Mouse (Mus musculus) midbrain, embryonic 12.5 days (tissue): ENCODE data around the gene Abr. TPM values are rescaled to one million over a fixed set of nuclear protein-coding genes. Genes with fewer than 3 reads are reported as not detected.
A peak's percentile ranks its signal among the peaks of the same experiment; 100 is the strongest.

Source experiments
- ATAC-seq: fragments of 200-750 bp; cut with Nextera tagmentation; 2 replicates; pipeline ENCODE4 v1.8.0; 2017; ENCODE audit warnings: low read depth, moderate TSS enrichment, moderate library complexity; ENCODE audit not compliant: low FRiP score
- H3K27ac ChIP-seq: fragments of 300-500 bp; sonication (generic); replicated peaks from 2 replicates; pipeline ENCODE4 v1.5.1; 2016; ENCODE audit warnings: mild to moderate bottlenecking
- H3K27me3 ChIP-seq: fragments of 300-500 bp; sonication (generic); 2 replicates; pipeline ENCODE4 v1.6.1; 2016; ENCODE audit warnings: mild to moderate bottlenecking
- H3K36me3 ChIP-seq: fragments of 300-500 bp; sonication (generic); 2 replicates; pipeline ENCODE4 v1.6.1; 2016
- H3K4me1 ChIP-seq: fragments of 300-500 bp; sonication (generic); 2 replicates; pipeline ENCODE4 v1.6.1; 2016
- H3K4me2 ChIP-seq: fragments of 300-500 bp; sonication (generic); replicated peaks from 2 replicates; pipeline ENCODE4 v1.6.1; 2016; ENCODE audit warnings: mild to moderate bottlenecking, moderate library complexity
- H3K4me3 ChIP-seq: fragments of 300-500 bp; sonication (generic); 2 replicates; pipeline ENCODE4 v1.5.1; 2016; ENCODE audit warnings: mild to moderate bottlenecking
- H3K9ac ChIP-seq: fragments of 300-500 bp; sonication (generic); replicated peaks from 2 replicates; pipeline ENCODE4 v1.6.1; 2016; ENCODE audit warnings: mild to moderate bottlenecking, moderate library complexity
- H3K9me3 ChIP-seq: fragments of 300-500 bp; sonication (generic); 2 replicates; pipeline ENCODE4 v1.6.1; 2016; ENCODE audit warnings: mild to moderate bottlenecking
- WGBS: fragments of 180-500 bp; shearing (Covaris S2); methylation state at CpG from one replicate; pipeline ENCODE4 v1.1.7; 2016; 5-methylcytosine and 5-hydroxymethylcytosine counted together
- polyA plus RNA-seq: library from polyadenylated mRNA; unstranded; fragments of >200 nt; fragmentation: Nextera tagmentation; extraction: Ambion mirVana; gene quantifications from 2 replicates; pipeline ENCODE4 v1.2.1, GENCODE M21; 2016

The Abr gene
- polyA plus RNA-seq, 1 experiment from 2014 or later: 70.1 TPM

DNA sequence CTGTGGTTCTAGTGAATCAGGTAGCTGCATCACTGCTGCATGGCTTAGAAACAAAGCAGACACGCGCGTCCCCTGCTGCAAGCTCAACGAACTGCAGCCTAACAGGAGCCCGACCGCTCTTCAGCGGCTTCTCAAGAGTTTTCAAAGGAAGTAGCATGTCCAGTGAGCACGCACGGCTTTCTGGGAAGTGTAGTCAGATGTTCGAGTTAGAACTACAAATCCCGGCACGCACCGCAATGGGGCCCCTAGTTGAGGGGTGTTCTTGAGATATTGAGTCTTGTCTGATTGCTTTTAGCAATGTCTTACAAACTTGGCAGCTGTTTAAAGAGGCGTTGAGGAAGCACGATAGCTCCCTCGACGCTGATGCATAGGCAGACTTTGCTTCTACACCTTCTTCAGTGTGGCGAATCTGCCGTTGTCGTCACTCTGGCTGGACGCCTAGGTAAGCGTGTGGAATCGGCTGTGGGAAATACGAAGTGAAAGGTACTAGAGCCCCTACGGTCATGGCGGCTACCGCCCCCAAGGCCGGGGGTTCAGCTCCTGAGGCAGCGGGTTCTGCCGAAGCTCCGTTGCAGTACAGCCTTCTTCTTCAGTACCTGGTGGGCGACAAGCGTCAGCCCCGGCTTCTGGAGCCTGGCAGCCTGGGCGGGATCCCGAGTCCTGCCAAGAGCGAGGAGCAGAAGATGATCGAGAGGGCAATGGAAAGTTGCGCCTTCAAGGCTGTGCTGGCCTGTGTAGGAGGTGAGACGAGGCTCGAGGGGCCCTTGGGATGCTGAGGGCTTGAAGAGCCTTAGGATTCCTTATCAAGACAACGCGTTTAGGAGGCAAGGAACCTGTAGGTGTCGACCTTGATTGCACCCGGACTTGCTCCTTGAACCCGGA is 215.2 kb downstream of the Abr start, which contains the start of gene Timm22:
TSS of gene Timm22 (plus strand) at position 251 of the 882 bp plus-strand sequence.
- WGBS: under 1% methylated on average over 46 of the region's 46 CpGs
- Histone ChIP-seq H3K36me3 (peaks cover 8% of the 10 kb centered on the region), H3K4me3 (peak within 1 kb of the TSS; percentile 57), H3K27ac (peak within 1 kb of the TSS; percentile 40), H3K4me1 (peaks cover 6% of the 10 kb centered on the region), H3K9me3 (no peaks in the 10 kb centered on the region), H3K27me3 (peaks cover 22% of the 10 kb centered on the region), H3K9ac (peak within 1 kb of the TSS; percentile 79), H3K4me2 (peak within 1 kb of the TSS; percentile 82)
- ATAC-seq: peak; percentile 93

DNA sequence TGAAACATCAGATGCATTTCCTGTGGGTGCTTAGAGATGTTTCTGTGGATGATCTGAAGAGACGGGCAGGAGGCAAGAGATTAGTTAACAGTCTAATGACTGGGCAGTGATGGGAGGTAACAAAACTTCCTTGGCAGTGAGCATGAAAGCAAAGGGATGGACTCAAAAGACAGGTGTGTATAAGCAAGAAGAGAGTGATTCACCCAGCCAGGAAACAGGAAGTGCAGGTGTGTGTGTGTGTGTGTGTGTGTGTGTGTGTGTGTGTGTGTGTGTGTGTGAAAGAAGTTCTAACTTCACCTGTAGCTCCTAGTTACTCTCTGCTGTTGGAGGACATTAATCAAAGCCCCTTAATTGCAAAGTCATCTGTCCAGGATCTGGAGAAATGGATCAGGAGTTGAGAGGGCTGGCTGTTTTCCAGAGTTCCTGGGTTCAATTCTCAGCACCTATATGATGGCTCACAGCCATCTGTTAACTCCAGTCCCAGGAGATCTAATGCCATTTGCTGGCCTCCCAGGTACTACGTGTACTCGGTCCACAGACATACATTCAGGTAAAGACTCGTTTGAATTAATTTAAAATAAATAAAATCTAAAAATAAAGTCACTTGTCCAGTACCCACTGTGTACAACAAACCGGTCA is 216.4 kb downstream of the Abr start:
- Histone ChIP-seq H3K4me2 (no peak overlapping the region), H3K36me3 (no peaks in the 10 kb centered on the region), H3K4me3 (no peak overlapping the region), H3K27me3 (peaks cover 22% of the 10 kb centered on the region), H3K27ac (no peak overlapping the region), H3K9ac (no peak overlapping the region), H3K9me3 (no peaks in the 10 kb centered on the region), H3K4me1 (peaks cover 6% of the 10 kb centered on the region)
- WGBS: 83% methylated on average over 5 of the region's 5 CpGs
- ATAC-seq: no peak

GRCm38 (mm10) chr11:76405113-76405512 is 217.0 kb downstream of the Abr start:
- Histone ChIP-seq H3K27me3 (peaks cover 28% of the 10 kb centered on the region), H3K9ac (0 out of 2 replicates have a peak overlapping the region, but pooled peaks have one; percentile 12), H3K36me3 (no peaks in the 10 kb centered on the region), H3K4me3 (no peak overlapping the region), H3K4me2 (no peak overlapping the region), H3K27ac (no peak overlapping the region), H3K9me3 (no peaks in the 10 kb centered on the region), H3K4me1 (peaks cover 6% of the 10 kb centered on the region)
- no peak for ATAC-seq
- whole genome bisulfite sequencing: 70% methylated on average over 4 of the region's 4 CpGs

GRCm38 (mm10) chr11:76401398-76401797 is 220.7 kb downstream of the Abr start:
- Histone ChIP-seq H3K4me3 (no peak overlapping the region), H3K4me1 (peaks cover 16% of the 10 kb centered on the region), H3K9me3 (no peaks in the 10 kb centered on the region), H3K4me2 (no peak overlapping the region), H3K36me3 (no peaks in the 10 kb centered on the region), H3K27me3 (peaks cover 28% of the 10 kb centered on the region), H3K9ac (no peak overlapping the region), H3K27ac (no peak overlapping the region)
- WGBS: 78% methylated on average over 10 of the region's 10 CpGs
- ATAC-seq: no peak

GRCm38 (mm10) chr11:76399587-76400330 is 222.4 kb downstream of the Abr start:
- ATAC-seq: no peak
- WGBS: 14% methylated on average over 11 of the region's 11 CpGs
- H3K9ac ChIP-seq: no peak overlapping the region

GRCm38 (mm10) chr11:76398798-76399586 is 223.1 kb downstream of the Abr start, which contains the start of gene Nxn:
TSS of gene Nxn (minus strand) at chr11:76399140.
- under 1% methylated on average over 47 of the region's 70 CpGs for WGBS
- peak within 1 kb of the TSS; percentile 77 for H3K9ac ChIP-seq
- H3K9me3 ChIP-seq: no peaks in the 10 kb centered on the region
- peaks cover 22% of the 10 kb centered on the region for H3K4me1 ChIP-seq
- peak within 1 kb of the TSS; percentile 93 for H3K4me2 ChIP-seq
- H3K36me3 ChIP-seq: no peaks in the 10 kb centered on the region
- H3K27me3 ChIP-seq: peaks cover 15% of the 10 kb centered on the region
- H3K4me3 ChIP-seq: peak within 1 kb of the TSS; percentile 77
- peak within 1 kb of the TSS; percentile 84 for H3K27ac ChIP-seq
- ATAC-seq: peak; percentile 91

More at GRCm38 (mm10) chr11:76399587-76400330, 222.4 kb downstream of the Abr start:
- no peaks in the 10 kb centered on the region for H3K36me3 ChIP-seq
- peak overlapping the region; percentile 77; the same call in 1 of the 2 replicates for H3K4me3 ChIP-seq
- no peaks in the 10 kb centered on the region for H3K9me3 ChIP-seq
- H3K4me1 ChIP-seq: peaks cover 20% of the 10 kb centered on the region
- H3K27ac ChIP-seq: peak overlapping the region; percentile 84; the same call in 1 of the 2 replicates
- peak overlapping the region; percentile 93 for H3K4me2 ChIP-seq
- H3K27me3 ChIP-seq: peaks cover 20% of the 10 kb centered on the region

DNA sequence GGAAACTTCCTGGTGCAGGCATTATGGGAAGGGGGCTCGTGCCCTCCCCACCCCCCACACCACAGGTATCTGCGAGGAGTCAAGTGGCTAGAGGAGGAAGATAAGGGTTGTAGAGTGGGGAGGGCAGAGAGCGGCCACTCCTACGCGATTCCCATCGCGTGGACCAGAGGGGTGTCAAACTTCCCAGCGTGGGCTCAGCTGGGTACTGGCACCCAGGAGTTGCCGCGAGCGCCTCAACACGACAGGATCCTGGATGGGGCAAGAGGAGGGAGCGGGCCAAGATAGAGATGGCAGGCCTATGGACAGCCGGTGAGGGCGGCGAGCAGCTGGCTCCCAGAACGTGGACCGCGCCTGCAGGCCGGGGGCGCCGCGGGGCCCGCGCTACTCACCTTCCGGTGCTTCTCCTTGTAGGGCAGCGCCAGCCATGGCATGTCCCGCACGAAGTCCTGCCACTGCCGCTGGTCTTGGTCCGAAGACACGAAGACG is 223.8 kb downstream of the Abr start:
- H3K4me3 ChIP-seq: peak overlapping the region; percentile 77
- H3K9me3 ChIP-seq: no peaks in the 10 kb centered on the region
- peak; percentile 73 for ATAC-seq
- H3K4me1 ChIP-seq: peaks cover 22% of the 10 kb centered on the region
- peaks cover 15% of the 10 kb centered on the region for H3K27me3 ChIP-seq
- peak overlapping the region; percentile 84 for H3K27ac ChIP-seq
- H3K9ac ChIP-seq: peak overlapping the region; percentile 77
- peak overlapping the region; percentile 93 for H3K4me2 ChIP-seq
- no peaks in the 10 kb centered on the region for H3K36me3 ChIP-seq
- 0% methylated on average over 33 of the region's 33 CpGs for WGBS

GRCm38 (mm10) chr11:76397650-76398311 is 224.3 kb downstream of the Abr start:
- no peaks in the 10 kb centered on the region for H3K9me3 ChIP-seq
- H3K27me3 ChIP-seq: peaks cover 11% of the 10 kb centered on the region; the same call in 1 of the 2 replicates
- peak overlapping the region; percentile 84 for H3K27ac ChIP-seq
- peak overlapping the region; percentile 77 for H3K4me3 ChIP-seq
- peaks cover 26% of the 10 kb centered on the region for H3K4me1 ChIP-seq
- peak overlapping the region; percentile 93 for H3K4me2 ChIP-seq
- ATAC-seq: peak; percentile 20; the same call in 1 of the 2 replicates
- WGBS: under 1% methylated on average over 26 of the region's 26 CpGs
- H3K9ac ChIP-seq: peak overlapping the region; percentile 77
- H3K36me3 ChIP-seq: 0 out of 2 replicates have a peak, but pooled peaks cover 3% of the 10 kb centered on the region

DNA sequence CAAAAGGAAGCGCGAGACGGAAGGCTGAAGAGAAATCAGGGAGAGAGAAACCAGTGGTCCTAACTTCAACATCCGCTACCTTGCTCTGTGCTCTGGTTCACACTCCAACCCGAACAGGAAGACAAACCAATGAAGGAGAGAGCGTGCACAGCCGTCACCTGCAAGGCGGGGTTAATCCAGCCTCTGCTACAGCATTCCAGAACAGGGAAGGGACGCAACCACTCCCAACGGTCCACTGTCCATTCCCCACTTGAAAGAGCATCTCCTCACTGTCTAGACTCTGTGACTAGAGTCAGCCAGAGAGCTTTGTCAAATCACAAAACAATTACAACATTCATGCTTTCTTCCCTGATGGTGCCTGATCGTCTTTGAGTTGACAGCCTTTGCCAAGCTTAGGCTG is 229.1 kb downstream of the Abr start:
- WGBS: 90% methylated on average over 11 of the region's 11 CpGs
- H3K9ac ChIP-seq: no peak overlapping the region
- no peak overlapping the region for H3K27ac ChIP-seq
- H3K4me3 ChIP-seq: no peak overlapping the region
- no peak overlapping the region for H3K4me2 ChIP-seq
- H3K9me3 ChIP-seq: no peaks in the 10 kb centered on the region
- ATAC-seq: no peak
- 0 out of 2 replicates have a peak, but pooled peaks cover 15% of the 10 kb centered on the region for H3K36me3 ChIP-seq
- peaks cover 32% of the 10 kb centered on the region for H3K4me1 ChIP-seq
- H3K27me3 ChIP-seq: no peaks in the 10 kb centered on the region

GRCm38 (mm10) chr11:76392532-76392931 is 229.6 kb downstream of the Abr start:
- Histone ChIP-seq H3K27me3 (no peaks in the 10 kb centered on the region), H3K27ac (no peak overlapping the region), H3K9me3 (no peaks in the 10 kb centered on the region), H3K9ac (no peak overlapping the region), H3K4me3 (no peak overlapping the region), H3K4me1 (peaks cover 31% of the 10 kb centered on the region), H3K4me2 (no peak overlapping the region), H3K36me3 (0 out of 2 replicates have a peak, but pooled peaks cover 15% of the 10 kb centered on the region)
- WGBS: 87% methylated on average over 7 of the region's 7 CpGs
- ATAC-seq: no peak
